Mouse (Mus musculus) embryo, embryonic 11 days (tissue): ENCODE data around the gene Rnf168.

Experiments used
- DNase-seq: peaks from one replicate; pipeline ENCODE4 v3.0.0-alpha.2; 2015

The Rnf168 gene

GRCm38 (mm10) chr16:32323953-32324352 is 46.7 kb downstream of the Rnf168 start:
- DNase-seq = no peak

DNA sequence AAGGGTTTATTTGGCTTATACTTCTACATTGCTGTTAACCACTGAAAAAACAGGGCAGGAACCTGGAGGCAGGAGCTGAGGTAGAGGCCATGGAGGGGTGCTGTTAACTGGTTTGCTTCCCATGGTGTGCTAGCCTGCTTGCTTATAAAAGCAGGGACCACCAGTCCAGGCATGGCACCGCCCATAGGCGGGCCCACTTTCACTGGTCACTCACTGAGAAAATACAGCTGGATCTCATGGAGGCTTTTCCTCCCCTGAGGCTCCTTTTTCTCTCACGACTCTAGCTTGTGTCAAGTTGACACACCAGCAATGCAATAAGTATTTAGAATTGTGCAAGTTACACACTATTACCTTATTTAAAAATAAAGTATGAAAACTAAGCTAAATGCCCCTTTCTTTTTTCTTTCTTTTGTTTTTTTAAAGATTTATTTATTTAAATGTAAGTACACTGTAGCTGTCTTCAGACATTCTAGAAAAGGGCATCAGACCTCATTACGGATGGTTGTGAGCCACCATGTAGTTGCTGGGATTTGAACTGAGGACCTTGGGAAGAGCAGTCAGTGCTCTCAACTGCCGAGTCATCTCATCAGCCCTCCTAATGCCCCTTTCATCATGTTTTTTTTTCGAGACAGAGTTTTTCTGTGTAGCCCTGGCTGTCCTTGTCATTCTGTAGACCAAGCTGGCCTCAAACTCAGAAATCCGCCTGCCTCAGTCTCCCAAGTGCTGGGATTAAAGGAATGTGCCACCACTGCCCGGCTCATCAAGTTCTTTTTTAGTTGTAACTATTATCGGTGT is 53.8 kb downstream of the Rnf168 start:
- peak; percentile 50 for DNase-seq

DNA sequence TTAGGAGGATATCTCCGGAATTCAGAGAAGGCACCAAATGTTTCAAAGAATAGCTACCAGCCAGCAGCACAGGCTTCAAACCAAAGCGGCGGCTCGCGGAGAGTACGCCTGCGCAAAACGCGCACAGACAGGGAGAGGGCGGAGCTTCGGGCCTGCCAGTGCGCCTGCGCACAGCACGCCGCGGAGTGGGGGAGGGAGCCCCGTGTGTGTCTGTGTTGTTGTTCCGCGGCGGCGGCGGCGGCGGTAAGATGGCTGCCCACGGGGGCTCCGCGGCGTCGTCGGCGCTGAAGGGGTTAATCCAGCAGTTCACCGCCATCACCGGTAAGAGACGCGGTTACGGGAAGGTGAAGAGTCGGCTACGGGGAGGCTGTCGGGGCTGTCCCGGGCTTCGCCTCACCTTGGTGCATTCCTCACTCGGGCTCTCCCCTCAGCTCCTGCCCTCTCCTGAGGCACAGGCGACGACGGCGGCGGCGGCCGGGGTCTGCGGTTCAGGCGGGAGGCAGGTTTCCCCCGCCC is 54.8 kb downstream of the Rnf168 start, which contains the start of gene Ubxn7:
Gene Ubxn7, plus strand, starts transcription at position 218 of the 516 bp plus-strand sequence.
- peak; percentile 97 for DNase-seq

GRCm38 (mm10) chr16:32332556-32333511 is 55.6 kb downstream of the Rnf168 start:
- peak; percentile 73 for DNase-seq

- DNase-seq = no peak
Observed at GRCm38 (mm10) chr16:32335146-32335545, 57.9 kb downstream of the Rnf168 start.

GRCm38 (mm10) chr16:32336026-32336780 is 58.9 kb downstream of the Rnf168 start:
- DNase-seq = no peak

- DNase-seq = no peak
Observed at GRCm38 (mm10) chr16:32337001-32337400, 59.7 kb downstream of the Rnf168 start.

- no peak for DNase-seq
Observed at GRCm38 (mm10) chr16:32340451-32340850, 63.2 kb downstream of the Rnf168 start.

- DNase-seq = no peak
Observed at GRCm38 (mm10) chr16:32345521-32345920, 68.3 kb downstream of the Rnf168 start.

GRCm38 (mm10) chr16:32350776-32351175 is 73.5 kb downstream of the Rnf168 start:
- DNase-seq = no peak
